Mouse (Mus musculus) liver, embryonic 16.5 days (tissue): Measurements from ENCODE around the gene Deup1. TPM values are rescaled to one million over a fixed set of nuclear protein-coding genes. Genes with fewer than 3 reads are reported as not detected.
A peak's percentile ranks its signal among the peaks of the same experiment; 100 is the strongest.

Experiments used
- ATAC-seq: fragments of 200-750 bp; cut with Nextera tagmentation; 2 replicates; pipeline ENCODE4 v1.8.0; 2017; ENCODE audit warnings: low read depth, mild to moderate bottlenecking, moderate number of reproducible peaks, moderate library complexity
- H3K27ac ChIP-seq: fragments of 300-500 bp; sonication (generic); 2 replicates; pipeline ENCODE4 v1.5.1; 2014; ENCODE audit warnings: mild to moderate bottlenecking, low read length
- H3K27me3 ChIP-seq: fragments of 300-500 bp; sonication (generic); 2 replicates; pipeline ENCODE4 v1.6.1; 2014; ENCODE audit warnings: low read depth, low read length, mixed read lengths; ENCODE audit not compliant: control insufficient read depth, insufficient read depth
- H3K36me3 ChIP-seq: fragments of 300-500 bp; sonication (generic); 2 replicates; pipeline ENCODE4 v1.6.1; 2014; ENCODE audit warnings: mild to moderate bottlenecking; ENCODE audit not compliant: control insufficient read depth, insufficient read depth
- H3K4me1 ChIP-seq: fragments of 300-500 bp; sonication (generic); 2 replicates; pipeline ENCODE4 v1.6.1; 2014; ENCODE audit warnings: low read depth, low read length, mixed read lengths; ENCODE audit not compliant: control insufficient read depth
- H3K4me2 ChIP-seq: fragments of 300-500 bp; sonication (generic); 2 replicates; pipeline ENCODE4 v1.6.1; 2014; ENCODE audit warnings: low read depth, low read length, mixed read lengths
- H3K4me3 ChIP-seq: fragments of 300-500 bp; sonication (generic); 2 replicates; pipeline ENCODE4 v1.5.1; 2014; ENCODE audit warnings: low read depth, mild to moderate bottlenecking, low read length
- H3K9ac ChIP-seq: fragments of 300-500 bp; sonication (generic); 2 replicates; pipeline ENCODE4 v1.6.1; 2014; ENCODE audit warnings: low read depth, low read length
- H3K9me3 ChIP-seq: fragments of 300-500 bp; sonication (generic); replicated peaks from 2 replicates; pipeline ENCODE4 v1.6.1; 2016; ENCODE audit warnings: low read length; ENCODE audit not compliant: control insufficient read depth
- WGBS: fragments of 180-500 bp; shearing (Covaris S2); extraction: QIAGEN DNeasy Blood & Tissue Kit; methylation state at CpG from one replicate; pipeline ENCODE4 v1.1.7; 2014; ENCODE audit not compliant: insufficient replicate concordance; 5-methylcytosine and 5-hydroxymethylcytosine counted together
- polyA plus RNA-seq: library from polyadenylated mRNA; unstranded; fragments of >200 nt; fragmentation: Nextera tagmentation; extraction: Ambion mirVana; gene quantifications from 2 replicates; pipeline ENCODE4 v1.2.1, GENCODE M21; 2015

Deup1 gene
- polyA plus RNA-seq = 0.02 and 0.09 TPM in 2 replicates

- Histone ChIP-seq H3K9ac (no peak within 1 kb of the TSS), H3K4me3 (peak within 1 kb of the TSS; percentile 8; the same call in 1 of the 2 replicates), H3K4me1 (no peaks in the 10 kb centered on the region), H3K36me3 (no peaks in the 10 kb centered on the region), H3K9me3 (no peaks in the 10 kb centered on the region), H3K27ac (no peak within 1 kb of the TSS), H3K27me3 (peaks cover 4% of the 10 kb centered on the region; the same call in 1 of the 2 replicates), H3K4me2 (peak within 1 kb of the TSS; percentile 49)
- WGBS = 4% methylated on average over 28 of the region's 28 CpGs
- peak; percentile 60 for ATAC-seq
Measured at GRCm38 (mm10) chr9:15627785-15628287, at the start of gene Deup1. Deup1 (minus strand) TSS chr9:15627933.

DNA sequence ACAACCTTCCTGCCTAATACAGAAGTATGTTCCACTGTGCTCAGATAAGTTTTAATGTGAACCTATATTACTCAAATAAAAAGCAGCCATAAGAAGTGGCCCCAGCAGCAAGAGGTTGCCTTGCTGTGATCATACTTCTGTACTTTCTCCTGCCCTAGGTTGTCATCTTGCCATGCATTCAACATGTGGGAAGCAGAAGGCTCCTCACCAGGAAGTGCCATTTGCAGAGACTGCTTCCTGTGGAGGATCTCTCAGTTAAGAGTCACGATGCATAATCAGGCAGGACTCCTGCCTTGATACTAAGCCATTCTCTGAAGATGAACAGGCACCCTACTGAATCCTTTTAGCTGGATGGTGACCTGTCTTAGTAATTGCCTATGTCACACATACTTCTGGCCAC is 44.5 kb upstream of the Deup1 start:
- Histone ChIP-seq H3K36me3 (no peaks in the 10 kb centered on the region), H3K4me2 (no peak overlapping the region), H3K27ac (no peak overlapping the region), H3K4me3 (no peak overlapping the region), H3K27me3 (no peaks in the 10 kb centered on the region), H3K4me1 (no peaks in the 10 kb centered on the region; the same call in 1 of the 2 replicates), H3K9me3 (no peaks in the 10 kb centered on the region), H3K9ac (no peak overlapping the region)
- ATAC-seq = no peak
- WGBS = 15% methylated on average over 1 of the region's 1 CpGs

- H3K27me3 ChIP-seq = no peaks in the 10 kb centered on the region
- H3K4me3 ChIP-seq = no peak overlapping the region
- H3K9me3 ChIP-seq = no peaks in the 10 kb centered on the region
- 47% methylated on average over 5 of the region's 5 CpGs for WGBS
- H3K4me1 ChIP-seq = no peaks in the 10 kb centered on the region; the same call in 1 of the 2 replicates
- no peak overlapping the region for H3K27ac ChIP-seq
- no peaks in the 10 kb centered on the region for H3K36me3 ChIP-seq
- no peak for ATAC-seq
- no peak overlapping the region for H3K4me2 ChIP-seq
- no peak overlapping the region for H3K9ac ChIP-seq
Measured at GRCm38 (mm10) chr9:15670002-15670527, 42.3 kb upstream of the Deup1 start.

GRCm38 (mm10) chr9:15669452-15669851 is 41.7 kb upstream of the Deup1 start:
- no peak overlapping the region for H3K4me2 ChIP-seq
- no peak overlapping the region for H3K4me3 ChIP-seq
- 25% methylated on average over 3 of the region's 3 CpGs for WGBS
- no peak overlapping the region for H3K9ac ChIP-seq
- no peaks in the 10 kb centered on the region for H3K27me3 ChIP-seq
- no peaks in the 10 kb centered on the region for H3K9me3 ChIP-seq
- H3K36me3 ChIP-seq = no peaks in the 10 kb centered on the region
- H3K4me1 ChIP-seq = no peaks in the 10 kb centered on the region; the same call in 1 of the 2 replicates
- ATAC-seq = no peak
- H3K27ac ChIP-seq = no peak overlapping the region

DNA sequence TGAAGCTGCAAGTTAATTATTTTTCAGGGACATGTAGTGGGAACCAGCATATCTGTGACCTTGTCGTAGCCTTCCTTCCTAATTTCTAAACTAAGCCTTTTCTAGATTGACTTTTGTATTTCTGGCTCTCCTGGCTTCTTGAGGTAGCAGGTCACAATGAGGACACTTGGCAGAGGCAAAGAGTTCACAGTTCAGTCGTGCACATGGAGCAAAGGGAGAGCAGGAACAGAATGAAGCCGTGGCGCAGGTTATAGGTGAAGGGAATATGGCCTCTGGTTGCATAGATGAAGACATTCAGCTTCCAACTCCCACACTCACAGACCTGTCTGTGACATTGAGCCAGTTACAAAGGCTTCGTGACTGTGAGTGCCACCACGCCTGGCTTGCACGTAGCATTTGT is 36.9 kb upstream of the Deup1 start:
- H3K4me3 ChIP-seq = no peak overlapping the region
- no peaks in the 10 kb centered on the region for H3K4me1 ChIP-seq
- H3K9me3 ChIP-seq = no peaks in the 10 kb centered on the region
- H3K9ac ChIP-seq = no peak overlapping the region
- H3K27ac ChIP-seq = no peak overlapping the region
- no peak for ATAC-seq
- H3K27me3 ChIP-seq = no peaks in the 10 kb centered on the region
- H3K4me2 ChIP-seq = no peak overlapping the region
- WGBS = 63% methylated on average over 7 of the region's 7 CpGs
- no peaks in the 10 kb centered on the region for H3K36me3 ChIP-seq

DNA sequence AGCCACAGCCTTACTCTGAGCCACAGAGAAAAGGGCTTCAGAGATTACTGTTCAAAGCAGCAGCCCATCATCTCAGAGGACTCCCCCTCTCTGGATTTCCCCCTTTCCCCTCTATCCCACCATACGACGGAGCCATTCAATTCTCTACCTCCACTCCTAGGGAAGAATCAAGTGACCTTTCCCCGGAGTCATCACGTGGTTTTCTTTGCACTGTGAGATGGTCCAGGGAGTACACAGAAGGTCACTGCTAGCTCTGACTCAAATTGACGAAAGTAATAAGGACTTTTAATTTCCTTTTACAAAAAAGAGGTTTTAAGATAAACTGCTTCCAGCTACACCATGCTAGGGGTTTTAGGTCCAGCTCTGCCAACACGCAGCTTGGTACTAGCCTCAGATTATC is 31.3 kb upstream of the Deup1 start:
- WGBS = 50% methylated on average over 6 of the region's 6 CpGs

DNA sequence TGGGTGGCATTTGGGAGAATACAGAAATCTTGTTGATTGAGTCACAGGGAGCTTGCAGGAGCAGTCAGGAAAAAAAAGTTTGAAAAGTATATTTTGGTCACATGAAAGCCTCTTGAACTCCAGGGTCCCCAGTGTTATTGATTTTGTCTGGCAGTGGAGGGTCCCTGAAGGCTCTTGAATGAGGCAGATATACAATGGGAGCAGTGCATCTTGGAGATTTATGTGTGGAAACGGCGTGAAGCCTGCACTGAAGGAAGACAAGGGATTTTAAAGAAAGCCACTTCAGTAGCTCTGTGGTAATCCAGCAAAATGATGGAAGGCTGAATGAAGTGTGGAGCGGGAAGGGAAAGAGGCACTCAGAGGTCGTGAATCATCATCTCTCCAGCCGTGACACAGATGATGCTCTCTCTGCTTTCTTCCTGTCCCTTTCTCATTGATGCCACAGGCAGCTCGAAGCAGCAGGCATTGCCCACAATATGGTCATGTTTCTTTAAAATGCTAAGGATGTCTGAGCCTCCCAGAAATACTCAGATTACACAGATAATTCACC is 30.6 kb upstream of the Deup1 start:
- no peaks in the 10 kb centered on the region for H3K9me3 ChIP-seq
- H3K36me3 ChIP-seq = no peaks in the 10 kb centered on the region
- H3K4me1 ChIP-seq = no peaks in the 10 kb centered on the region
- H3K9ac ChIP-seq = no peak overlapping the region
- no peak overlapping the region for H3K27ac ChIP-seq
- WGBS = 50% methylated on average over 6 of the region's 6 CpGs
- H3K4me2 ChIP-seq = no peak overlapping the region
- ATAC-seq = no peak
- no peak overlapping the region for H3K4me3 ChIP-seq
- no peaks in the 10 kb centered on the region for H3K27me3 ChIP-seq

More for the DNA sequence above, 31.3 kb upstream of the Deup1 start:
- no peaks in the 10 kb centered on the region for H3K36me3 ChIP-seq
- H3K27ac ChIP-seq = no peak overlapping the region
- H3K9me3 ChIP-seq = no peaks in the 10 kb centered on the region
- H3K9ac ChIP-seq = no peak overlapping the region
- no peak for ATAC-seq
- no peaks in the 10 kb centered on the region for H3K4me1 ChIP-seq
- no peak overlapping the region for H3K4me2 ChIP-seq
- H3K4me3 ChIP-seq = no peak overlapping the region
- no peaks in the 10 kb centered on the region for H3K27me3 ChIP-seq

DNA sequence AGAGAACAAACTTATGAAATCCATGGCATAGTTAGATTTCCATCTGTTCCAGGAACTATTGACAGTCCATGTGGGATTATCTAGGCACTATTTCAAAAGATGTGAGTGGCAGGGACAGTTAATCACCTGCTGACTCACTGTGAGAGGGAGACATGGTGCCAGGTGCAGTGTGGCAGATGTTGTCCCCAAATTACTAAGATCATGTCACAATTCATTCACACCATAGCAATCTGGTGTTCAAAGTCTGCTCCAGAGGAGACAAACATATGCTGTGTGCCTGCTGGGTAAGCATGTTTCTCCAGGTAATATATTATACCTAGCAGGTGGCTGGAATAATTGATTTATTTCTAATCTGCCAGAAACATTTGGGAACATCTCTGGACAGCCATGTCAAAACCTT is 25.3 kb upstream of the Deup1 start:
- no peak overlapping the region for H3K4me3 ChIP-seq
- no peak overlapping the region for H3K4me2 ChIP-seq
- H3K9ac ChIP-seq = no peak overlapping the region
- ATAC-seq = no peak
- no peaks in the 10 kb centered on the region for H3K4me1 ChIP-seq
- no peaks in the 10 kb centered on the region for H3K27me3 ChIP-seq
- H3K9me3 ChIP-seq = no peaks in the 10 kb centered on the region
- H3K27ac ChIP-seq = no peak overlapping the region
- H3K36me3 ChIP-seq = no peaks in the 10 kb centered on the region

- Histone ChIP-seq H3K27me3 (no peaks in the 10 kb centered on the region), H3K4me3 (no peak overlapping the region), H3K27ac (no peak overlapping the region), H3K4me2 (no peak overlapping the region), H3K9ac (no peak overlapping the region), H3K4me1 (no peaks in the 10 kb centered on the region), H3K36me3 (no peaks in the 10 kb centered on the region), H3K9me3 (no peaks in the 10 kb centered on the region)
- WGBS = 55% methylated on average over 2 of the region's 2 CpGs
- ATAC-seq = no peak
Measured at GRCm38 (mm10) chr9:15649977-15650376, 22.2 kb upstream of the Deup1 start.
